Comparison of ENCODE assay signal across 9 mouse cellular contexts in the genomic region with DNA sequence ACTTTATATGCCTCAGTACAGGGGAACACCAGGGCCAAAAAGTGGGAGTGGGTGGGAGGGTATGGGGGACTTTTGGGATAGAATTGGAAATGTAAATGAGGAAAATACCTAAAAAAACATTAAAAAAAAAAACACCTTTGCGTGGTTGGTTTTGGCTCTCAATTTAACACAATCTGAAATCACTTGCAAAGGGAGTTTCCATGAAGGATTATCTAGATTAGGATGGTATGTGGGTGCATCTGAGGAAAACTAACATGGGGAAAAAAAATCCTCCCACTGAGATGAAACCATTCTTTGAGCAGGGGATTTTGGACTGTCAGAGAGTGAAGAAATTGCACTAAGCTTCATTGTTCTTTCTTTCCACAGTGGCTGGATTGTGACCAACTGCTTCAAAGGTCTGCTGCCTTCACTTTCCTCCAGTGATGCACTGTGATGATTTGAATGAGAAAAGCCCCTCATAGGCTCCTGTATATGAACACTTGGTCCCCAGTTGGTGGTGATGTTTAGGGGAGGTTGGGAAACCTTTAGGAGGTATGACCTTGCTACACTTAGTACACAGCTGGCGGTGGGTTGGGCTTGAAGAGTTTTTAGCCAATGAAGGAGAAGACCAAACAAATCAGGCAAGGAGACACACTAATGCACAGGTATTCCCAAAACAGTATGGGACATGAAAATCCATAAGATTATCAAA. TPM values are rescaled to one million over a fixed set of nuclear protein-coding genes. Genes with fewer than 3 reads are reported as not detected.
A peak's percentile ranks its signal among the peaks of the same experiment; 100 is the strongest.
DNase-seq lines count a peak whose midpoint lies in the region; ATAC-seq lines count a peak whose summit lies in the region.
"Had no signal": no experiment of that assay in that cellular context is flagged by ENCODE, and none has a peak within 500 bp of the region (broad histone marks: within the 10 kb centered on the region; RNA-seq: fewer than 3 reads in every experiment).

No protein-coding gene starts in this region.

- DNase-seq in gastrocnemius, adult 18-20 months (ENCODE audit: low spot score), result peak; percentile 68
- no peak for DNase-seq in gastrocnemius, postnatal 25 days
- peak; percentile 55 for DNase-seq in T-cell, adult 2 months (ENCODE audit: low spot score)
- DNase-seq in liver, result peak; percentile 36
- peak; percentile 84 for DNase-seq in skeletal muscle tissue, adult 2 months (ENCODE audit: low read depth, low spot score)
- no peak for DNase-seq in left cerebral cortex, adult 11 months (ENCODE audit: low spot score)
- no peak for DNase-seq in forebrain, embryonic 11.5 days (ENCODE audit: low spot score)

- H3K9ac ChIP-seq in forebrain, embryonic 11.5 days (ENCODE audit: low read length), result no peak overlapping the region
- H3K9ac ChIP-seq in midbrain, embryonic 13.5 days (replicated peaks), result no peak overlapping the region

- H3K4me3 ChIP-seq in forebrain, embryonic 11.5 days (ENCODE audit: low read depth, low read length), result no peak overlapping the region
- H3K4me3 ChIP-seq in midbrain, embryonic 13.5 days (replicated peaks), result no peak overlapping the region

- H3K36me3 ChIP-seq in forebrain, embryonic 11.5 days (ENCODE audit: control insufficient read depth, insufficient read depth, low read length), result no peaks in the 10 kb centered on the region
- no peaks in the 10 kb centered on the region for H3K36me3 ChIP-seq in midbrain, embryonic 13.5 days
- H3K36me3 ChIP-seq: hindbrain, embryonic 15.5 days had no signal

- H3K9me3 ChIP-seq in forebrain, embryonic 11.5 days (ENCODE audit: control insufficient read depth, low read length), result no peaks in the 10 kb centered on the region
- H3K9me3 ChIP-seq in midbrain, embryonic 13.5 days, result no peaks in the 10 kb centered on the region
- H3K9me3 ChIP-seq: hindbrain, embryonic 15.5 days had no signal

- H3K4me2 ChIP-seq in forebrain, embryonic 11.5 days (ENCODE audit: low read depth, low read length, severe bottlenecking), result no peak overlapping the region
- H3K4me2 ChIP-seq in midbrain, embryonic 13.5 days (replicated peaks), result no peak overlapping the region

- no peaks in the 10 kb centered on the region for H3K4me1 ChIP-seq in forebrain, embryonic 11.5 days (replicated peaks; ENCODE audit: control insufficient read depth, insufficient read depth, low read length)
- H3K4me1 ChIP-seq in midbrain, embryonic 13.5 days (replicated peaks), result peaks cover 8% of the 10 kb centered on the region

- no peaks in the 10 kb centered on the region for H3K27me3 ChIP-seq in forebrain, embryonic 11.5 days (ENCODE audit: control insufficient read depth, insufficient read depth, low read length)
- H3K27me3 ChIP-seq in midbrain, embryonic 13.5 days, result no peaks in the 10 kb centered on the region
- H3K27me3 ChIP-seq: hindbrain, embryonic 15.5 days had no signal

- ATAC-seq in forebrain, embryonic 11.5 days (replicated peaks; ENCODE audit: low FRiP score), result no peak
- ATAC-seq in midbrain, embryonic 13.5 days, result no peak

- no peak overlapping the region for H3K27ac ChIP-seq in forebrain, embryonic 11.5 days (ENCODE audit: low read depth, low read length)
- no peak overlapping the region for H3K27ac ChIP-seq in midbrain, embryonic 13.5 days
- H3K27ac ChIP-seq: hindbrain, embryonic 15.5 days had no signal

- WGBS in forebrain, embryonic 11.5 days, result 87% methylated on average over 2 of the region's 2 CpGs
- 82% methylated on average over 2 of the region's 2 CpGs for WGBS in midbrain, embryonic 13.5 days

RNA-seq across cellular contexts. Expression of gene Cd69, which starts 38.4 kb away (rescaled TPM):
- under 1 TPM in 1 of 2 experiments, not detected in 1; 0.12 TPM for total RNA-seq in gastrocnemius, adult 18-20 months (2021)
- under 1 TPM in 1 of 2 experiments, not detected in 1; 0.19 TPM for total RNA-seq in gastrocnemius, postnatal 25 days (2021)
- not detected in 2 replicates for polyA plus RNA-seq in forebrain, embryonic 11.5 days (2014; fragmentation: Nextera tagmentation; extraction: Ambion mirVana)
- polyA plus RNA-seq in midbrain, embryonic 13.5 days (2015; fragmentation: Nextera tagmentation; extraction: Ambion mirVana), result not detected in 2 replicates
- polyA plus RNA-seq: hindbrain, embryonic 15.5 days had no signal

RNA-seq across cellular contexts. Expression of gene Clec2d, which starts 56.4 kb away (rescaled TPM):
- total RNA-seq in gastrocnemius, adult 18-20 months (2021), result 10 to 100 TPM; 54.9 to 94.0 TPM
- 10 to 100 TPM; 61.8 to 71.7 TPM for total RNA-seq in gastrocnemius, postnatal 25 days (2021)
- not detected in 2 replicates for polyA plus RNA-seq in forebrain, embryonic 11.5 days (2014; fragmentation: Nextera tagmentation; extraction: Ambion mirVana)
- 0.13 TPM in 1 of 2 replicates, not detected in the other for polyA plus RNA-seq in midbrain, embryonic 13.5 days (2015; fragmentation: Nextera tagmentation; extraction: Ambion mirVana)

Comparison
In these comparisons a context has a peak if more than half of its experiments do, and no peak if none do; other contexts are left out.
1. DNase-seq: peak in gastrocnemius, adult 18-20 months (single experiment), T-cell, adult 2 months (single experiment), liver (single experiment) and skeletal muscle tissue, adult 2 months (single experiment); none in gastrocnemius, postnatal 25 days (single experiment), left cerebral cortex, adult 11 months (single experiment) and forebrain, embryonic 11.5 days (single experiment).